Mouse (Mus musculus) olfactory bulb, adult 2 months (tissue): ENCODE data around the gene Creb5. TPM values are rescaled to one million over a fixed set of nuclear protein-coding genes. Genes with fewer than 3 reads are reported as not detected.

ENCODE experiments used
- H3K27ac ChIP-seq: fragments of 200-500 bp; 2 replicates; pipeline ENCODE4 v1.5.1; 2012; ENCODE audit warnings: low read depth, low read length; ENCODE audit not compliant: insufficient read depth
- H3K4me1 ChIP-seq: fragments of 200-500 bp; 2 replicates; pipeline ENCODE4 v1.6.1; 2012; ENCODE audit warnings: low read length; ENCODE audit not compliant: control insufficient read depth, insufficient read depth
- H3K4me3 ChIP-seq: fragments of 200-500 bp; 2 replicates; pipeline ENCODE4 v1.5.1; 2012; ENCODE audit warnings: mild to moderate bottlenecking, low read depth, low read length, moderate library complexity; ENCODE audit not compliant: insufficient read depth
- CTCF ChIP-seq: fragments of 200-500 bp; IDR thresholded peaks from 2 replicates; pipeline ENCODE4 v1.5.1; 2012; ENCODE audit warnings: low read depth, mild to moderate bottlenecking, low read length, moderate library complexity; ENCODE audit not compliant: insufficient read depth
- POLR2A ChIP-seq: fragments of 200-500 bp; IDR thresholded peaks from 2 replicates; pipeline ENCODE4 v1.6.1; 2012; ENCODE audit warnings: mild to moderate bottlenecking, low read depth, low read length, moderate library complexity; ENCODE audit not compliant: insufficient read depth
- whole genome bisulfite sequencing: fragments of 180-500 bp; shearing (Covaris S2); methylation state at CpG from one replicate; pipeline ENCODE4 v1.1.7; 2018; 5-methylcytosine and 5-hydroxymethylcytosine counted together
- polyA plus RNA-seq: library from polyadenylated mRNA; stranded (reverse); fragments of >200 nt; gene quantifications from 2 replicates; pipeline ENCODE4 v1.2.4, GENCODE M21; 2012; ENCODE audit warnings: low replicate concordance; ENCODE audit not compliant: missing spikeins, insufficient read depth, insufficient read length

Gene Creb5
- polyA plus RNA-seq, 1 experiment: not detected

GRCm38 (mm10) chr6:53448317-53448870 is 161.3 kb downstream of the Creb5 start:
- Histone ChIP-seq H3K27ac (no peak overlapping the region), H3K4me3 (no peak overlapping the region), H3K4me1 (peaks cover 10% of the 10 kb centered on the region)
- TF ChIP-seq POLR2A: no peak
- TF ChIP-seq CTCF: no peak
- 88% methylated on average over 9 of the region's 9 CpGs for WGBS

DNA sequence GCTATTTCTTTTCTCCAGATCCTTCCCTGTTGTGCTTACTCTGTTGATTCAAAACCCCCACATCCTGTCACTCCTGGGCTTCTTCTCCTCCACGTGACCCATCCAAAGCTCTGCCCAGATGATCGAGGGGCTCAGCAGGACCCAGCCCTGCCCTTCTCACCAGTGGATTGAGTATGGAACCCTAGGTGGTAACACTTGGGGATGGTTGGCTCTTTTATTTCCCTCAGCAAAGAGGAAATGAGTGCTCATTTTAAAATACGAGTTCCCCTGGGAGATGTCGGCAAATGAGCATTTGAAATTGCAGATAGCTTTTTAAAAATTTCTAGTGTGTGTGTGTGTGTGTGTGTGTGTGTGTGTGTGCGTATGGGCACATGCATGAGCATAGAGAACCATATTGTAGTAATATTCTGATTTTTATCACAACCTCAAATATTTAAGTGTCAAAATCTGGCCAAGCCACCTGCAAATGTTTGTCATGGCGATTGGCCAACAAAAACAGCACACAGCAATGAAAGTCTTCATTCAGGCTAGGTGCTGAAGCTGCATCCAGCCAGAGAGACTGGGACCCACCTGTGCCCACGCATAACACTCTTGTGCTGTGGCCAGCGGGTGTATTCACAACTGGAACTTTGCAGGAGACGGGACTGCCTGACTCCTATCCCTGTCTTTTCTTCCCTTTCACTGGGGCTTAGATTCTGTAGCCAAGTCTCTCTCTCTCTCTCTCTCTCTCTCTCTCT is 162.5 kb downstream of the Creb5 start:
- H3K27ac ChIP-seq: no peak overlapping the region
- H3K4me3 ChIP-seq: no peak overlapping the region
- 44% methylated on average over 9 of the region's 9 CpGs for WGBS
- TF ChIP-seq CTCF (no peak), POLR2A (no peak)
- H3K4me1 ChIP-seq: peaks cover 10% of the 10 kb centered on the region

DNA sequence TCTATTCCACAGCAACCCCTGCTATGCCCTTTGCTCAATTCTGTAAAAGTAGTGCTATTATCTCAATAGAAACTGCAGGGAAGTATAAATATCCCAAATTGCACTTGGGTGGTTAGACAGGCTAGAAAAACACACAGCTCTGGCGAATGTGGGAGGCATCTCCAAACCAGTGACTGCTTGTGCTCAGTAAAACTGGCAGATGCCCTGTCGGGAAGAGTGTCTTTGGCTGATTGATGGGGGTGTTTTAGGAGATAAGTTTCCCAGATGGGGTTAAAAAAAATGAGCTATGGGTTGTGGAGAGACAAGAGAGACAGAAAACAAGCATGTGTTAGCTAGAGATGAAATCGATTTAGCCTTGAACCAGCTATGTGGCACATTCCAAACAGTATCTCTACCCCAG is 163.4 kb downstream of the Creb5 start:
- no peak for TF ChIP-seq CTCF
- TF ChIP-seq POLR2A: no peak
- H3K4me3 ChIP-seq: no peak overlapping the region
- no peak overlapping the region for H3K27ac ChIP-seq
- WGBS: 48% methylated on average over 3 of the region's 3 CpGs
- peaks cover 14% of the 10 kb centered on the region for H3K4me1 ChIP-seq

DNA sequence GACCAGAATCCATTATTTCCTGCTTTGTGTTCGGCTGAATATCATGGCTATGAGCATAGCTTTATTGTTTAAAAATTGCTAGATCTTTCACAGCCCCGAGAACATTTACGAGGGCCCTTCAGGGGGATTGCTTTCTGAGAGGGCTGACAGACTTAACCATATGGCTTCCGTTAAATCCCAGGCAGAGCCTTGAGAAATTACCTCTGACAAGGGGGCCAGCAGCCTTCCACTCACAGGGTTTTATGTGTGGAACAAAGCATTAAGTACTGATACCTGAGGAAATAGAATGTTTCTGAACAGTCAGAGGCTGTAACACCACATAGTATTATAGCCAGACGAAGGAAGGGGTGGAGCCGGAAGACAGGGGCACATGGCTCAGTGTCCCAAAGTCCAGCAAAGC is 165.2 kb downstream of the Creb5 start:
- Histone ChIP-seq H3K4me3 (no peak overlapping the region), H3K27ac (no peak overlapping the region), H3K4me1 (peaks cover 14% of the 10 kb centered on the region)
- WGBS: 87% methylated on average over 6 of the region's 6 CpGs
- TF ChIP-seq POLR2A (no peak), CTCF (no peak)

- H3K4me3 ChIP-seq: no peak overlapping the region
- no peak overlapping the region for H3K27ac ChIP-seq
- 0 out of 2 replicates have a peak, but pooled peaks cover 4% of the 10 kb centered on the region for H3K4me1 ChIP-seq
- WGBS: 55% methylated on average over 4 of the region's 4 CpGs
- TF ChIP-seq CTCF (no peak), POLR2A (no peak)
Observed at GRCm38 (mm10) chr6:53455442-53455841, 168.4 kb downstream of the Creb5 start.

- WGBS: 96% methylated on average over 5 of the region's 5 CpGs
- Histone ChIP-seq H3K4me1 (0 out of 2 replicates have a peak, but pooled peaks cover 6% of the 10 kb centered on the region), H3K4me3 (no peak overlapping the region), H3K27ac (no peak overlapping the region)
- TF ChIP-seq POLR2A: no peak
- TF ChIP-seq CTCF: no peak
Observed at GRCm38 (mm10) chr6:53456111-53456510, 169.0 kb downstream of the Creb5 start.

DNA sequence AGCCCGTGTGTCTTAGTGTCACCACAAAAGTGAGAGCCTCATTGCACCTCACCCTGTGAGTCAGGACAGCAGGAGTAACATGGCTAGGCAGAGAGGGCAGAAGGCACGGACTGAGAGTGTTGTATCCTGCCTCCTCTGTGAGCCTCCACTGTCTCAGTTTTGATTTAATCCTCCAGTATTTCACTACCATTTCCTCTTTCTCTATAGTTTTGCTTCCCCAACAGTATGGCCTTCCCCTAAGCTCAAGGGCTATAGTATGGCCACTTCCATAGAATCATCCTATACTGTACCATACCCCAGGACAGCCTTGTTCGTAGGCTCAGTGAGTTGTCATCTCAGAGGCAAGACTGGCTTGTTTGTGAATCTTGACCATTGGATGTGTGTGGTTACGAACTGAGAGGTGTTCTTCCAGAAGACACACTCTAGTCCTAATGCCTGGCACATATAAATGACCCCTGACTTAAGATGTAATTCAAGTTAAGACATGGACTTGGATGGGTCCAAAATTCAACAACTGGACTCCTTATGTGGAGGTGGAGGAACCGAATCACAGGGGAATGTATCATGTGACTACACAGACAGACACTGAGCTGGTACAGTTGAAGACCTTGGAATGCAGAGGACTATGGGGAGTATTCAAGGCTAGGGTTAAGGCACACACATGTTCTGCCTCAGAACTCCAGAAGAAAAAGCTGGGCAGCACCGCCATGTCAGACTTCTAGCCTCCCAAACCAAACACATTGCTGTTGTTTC is 173.1 kb downstream of the Creb5 start:
- peaks cover 8% of the 10 kb centered on the region; the same call in 1 of the 2 replicates for H3K4me1 ChIP-seq
- no peak overlapping the region for H3K4me3 ChIP-seq
- H3K27ac ChIP-seq: no peak overlapping the region
- TF ChIP-seq CTCF (no peak), POLR2A (no peak)
- 95% methylated on average over 6 of the region's 6 CpGs for WGBS

DNA sequence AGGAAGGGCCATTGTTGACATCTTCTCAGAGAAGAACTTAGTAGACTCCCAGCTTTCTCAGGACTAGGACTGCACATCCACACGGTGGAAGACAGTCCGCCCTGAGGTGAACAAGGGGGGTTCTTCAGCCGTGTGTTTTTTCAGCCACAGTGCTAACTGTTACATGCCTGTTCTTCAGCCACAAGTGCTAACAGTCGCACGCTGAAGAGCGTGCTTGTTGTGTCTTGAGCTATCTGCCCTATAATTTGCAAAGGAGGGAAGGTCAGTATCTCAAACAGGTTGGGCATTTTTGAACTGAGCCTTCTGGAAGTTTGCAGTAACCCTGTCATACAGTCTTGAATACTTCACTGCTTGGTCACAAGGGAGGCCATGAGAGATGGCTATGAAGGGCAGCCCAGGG is 174.0 kb downstream of the Creb5 start:
- H3K27ac ChIP-seq: no peak overlapping the region
- peaks cover 6% of the 10 kb centered on the region; the same call in 1 of the 2 replicates for H3K4me1 ChIP-seq
- no peak overlapping the region for H3K4me3 ChIP-seq
- TF ChIP-seq POLR2A: no peak
- TF ChIP-seq CTCF: no peak
- 93% methylated on average over 6 of the region's 6 CpGs for WGBS
